Mouse (Mus musculus) MEL (cell line): ENCODE data around the gene Pomgnt1. TPM values are rescaled to one million over a fixed set of nuclear protein-coding genes. Genes with fewer than 3 reads are reported as not detected.

Experiments used
- DNase-seq: peaks from one replicate; pipeline ENCODE4 v3.0.0; 2011; ENCODE audit warnings: low read depth, low spot score
- H3K27ac ChIP-seq: 2 replicates; pipeline ENCODE4 v1.5.1; 2012; ENCODE audit warnings: low read depth, mild to moderate bottlenecking, control low read depth, low read length, moderate library complexity; ENCODE audit not compliant: control insufficient read depth
- H3K27me3 ChIP-seq, 2 experiments: fragments of 150-350 bp in 1 of 2; sonication (generic) in 1 of 2; 2 replicates each; pipeline ENCODE4 v1.6.1; 2012; ENCODE audit warnings: low read length in 2 of 2, mild to moderate bottlenecking in 2 of 2, improper control_type of control experiment in 1 of 2, moderate library complexity in 1 of 2; ENCODE audit not compliant: insufficient read depth in 2 of 2, control insufficient read depth in 1 of 2
- H3K36me3 ChIP-seq, 2 experiments: 2 replicates each; pipeline ENCODE4 v1.6.1; 2012 to 2014; ENCODE audit warnings: low read length in 2 of 2, improper control_type of control experiment in 1 of 2, inconsistent platforms in 1 of 2, mild to moderate bottlenecking in 1 of 2; ENCODE audit not compliant: insufficient read depth in 2 of 2, control insufficient read depth in 1 of 2
- H3K4me1 ChIP-seq, 2 experiments: fragments of 150-350 bp in 1 of 2; sonication (generic) in 1 of 2; 2 replicates each; pipeline ENCODE4 v1.6.1; 2012; ENCODE audit warnings: low read length in 2 of 2, improper control_type of control experiment in 1 of 2, mild to moderate bottlenecking in 1 of 2; ENCODE audit not compliant: insufficient read depth in 2 of 2, control insufficient read depth in 1 of 2
- H3K4me3 ChIP-seq, 2 experiments: fragments of 150-350 bp in 1 of 2; sonication (generic) in 1 of 2; 2 replicates each; pipeline ENCODE4 v1.5.1; 2012; ENCODE audit warnings: low read depth in 2 of 2, low read length in 2 of 2, mild to moderate bottlenecking in 2 of 2, moderate library complexity in 2 of 2, control low read depth in 1 of 2, improper control_type of control experiment in 1 of 2; ENCODE audit not compliant: control insufficient read depth in 1 of 2, insufficient read depth in 1 of 2
- H3K79me2 ChIP-seq: 2 replicates; pipeline ENCODE4 v1.6.1; 2012; ENCODE audit warnings: mild to moderate bottlenecking, low read length, moderate library complexity; ENCODE audit not compliant: control insufficient read depth, poor library complexity, insufficient read depth
- H3K9ac ChIP-seq: 2 replicates; pipeline ENCODE4 v1.6.1; 2012; ENCODE audit warnings: low read depth, mild to moderate bottlenecking, control low read depth, low read length, moderate library complexity; ENCODE audit not compliant: control insufficient read depth, poor library complexity, severe bottlenecking
- H3K9me3 ChIP-seq: fragments of 150-350 bp; sonication (generic); replicated peaks from 2 replicates; pipeline ENCODE4 v1.6.1; 2012; ENCODE audit warnings: mild to moderate bottlenecking, low read length, improper control_type of control experiment, moderate library complexity; ENCODE audit not compliant: insufficient read depth
- BHLHE40 ChIP-seq: IDR thresholded peaks from 2 replicates; pipeline ENCODE4 v1.6.1; 2012; ENCODE audit warnings: low read depth, mild to moderate bottlenecking, inconsistent platforms, low read length, improper control_type of control experiment, borderline replicate concordance
- CTCF ChIP-seq, 3 experiments: IDR thresholded peaks in 2 of 3; conservative IDR thresholded peaks in 1 of 3; 2 replicates each; pipeline ENCODE4 v1.5.1; 2011 to 2012; ENCODE audit warnings: low read length in 3 of 3, low read depth in 2 of 3, mild to moderate bottlenecking in 2 of 3, improper control_type of control experiment in 1 of 3, inconsistent platforms in 1 of 3, mixed read lengths in 1 of 3, moderate library complexity in 1 of 3; ENCODE audit not compliant: control insufficient read depth in 1 of 3, insufficient read depth in 1 of 3, poor library complexity in 1 of 3, severe bottlenecking in 1 of 3
- E2F4 ChIP-seq: IDR thresholded peaks from 2 replicates; pipeline ENCODE4 v1.6.1; 2011; ENCODE audit warnings: low read depth, low read length, improper control_type of control experiment, borderline replicate concordance
- EP300 ChIP-seq, 2 experiments: IDR thresholded peaks; 2 replicates each; pipeline ENCODE4 v1.6.1; 2011; ENCODE audit warnings: improper control_type of control experiment in 2 of 2, low read length in 2 of 2, low read depth in 1 of 2, mild to moderate bottlenecking in 1 of 2
- GABPA ChIP-seq: IDR thresholded peaks from 2 replicates; pipeline ENCODE4 v1.6.1; 2012; ENCODE audit warnings: low read depth, mild to moderate bottlenecking, inconsistent platforms, low read length, improper control_type of control experiment, moderate library complexity
- GATA1 ChIP-seq: IDR thresholded peaks from 2 replicates; pipeline ENCODE4 v1.6.1; 2011; ENCODE audit warnings: low read depth, low read length, improper control_type of control experiment
- KAT2A ChIP-seq: conservative IDR thresholded peaks from 2 replicates; pipeline ENCODE4 v1.6.1; 2012; ENCODE audit warnings: low read depth, low read length, improper control_type of control experiment, inconsistent platforms
- MAFK ChIP-seq: IDR thresholded peaks from 2 replicates; pipeline ENCODE4 v1.6.1; 2011; ENCODE audit warnings: low read depth, mild to moderate bottlenecking, low read length, improper control_type of control experiment, borderline replicate concordance
- MYC ChIP-seq: IDR thresholded peaks from 2 replicates; pipeline ENCODE4 v1.6.1; 2011; ENCODE audit warnings: low read depth, mild to moderate bottlenecking, low read length, improper control_type of control experiment, moderate library complexity
- RAD21 ChIP-seq: IDR thresholded peaks from 2 replicates; pipeline ENCODE4 v1.6.1; 2011; ENCODE audit warnings: mild to moderate bottlenecking, low read depth, low read length, improper control_type of control experiment
- SMC3 ChIP-seq: IDR thresholded peaks from 2 replicates; pipeline ENCODE4 v1.6.1; 2011; ENCODE audit warnings: low read depth, low read length, improper control_type of control experiment
- UBTF ChIP-seq: IDR thresholded peaks from 2 replicates; pipeline ENCODE4 v1.6.1; 2012; ENCODE audit warnings: low read depth, mild to moderate bottlenecking, inconsistent platforms, low read length, improper control_type of control experiment, moderate library complexity, borderline replicate concordance; ENCODE audit not compliant: insufficient read depth
- USF1 ChIP-seq: IDR thresholded peaks from 2 replicates; pipeline ENCODE4 v1.6.1; 2014; ENCODE audit warnings: low read depth, mild to moderate bottlenecking, inconsistent platforms, low read length, improper control_type of control experiment, moderate library complexity
- ZC3H11A ChIP-seq: IDR thresholded peaks from 2 replicates; pipeline ENCODE4 v1.6.1; 2012; ENCODE audit warnings: low read depth, mild to moderate bottlenecking, inconsistent platforms, low read length, improper control_type of control experiment
- ZMIZ1 ChIP-seq: IDR thresholded peaks from 2 replicates; pipeline ENCODE4 v1.6.1; 2012; ENCODE audit warnings: low read depth, mild to moderate bottlenecking, inconsistent platforms, low read length, improper control_type of control experiment, moderate library complexity
- ZNF384 ChIP-seq: IDR thresholded peaks from 2 replicates; pipeline ENCODE4 v1.6.1; 2012; ENCODE audit warnings: low read depth, mild to moderate bottlenecking, inconsistent platforms, low read length, improper control_type of control experiment
- polyA plus RNA-seq, 2 experiments: library from polyadenylated mRNA; stranded (reverse) in 1 of 2; unstranded in 1 of 2; fragments of >175 nt in 1 of 2; fragments of >200 nt in 1 of 2; gene quantifications; 2 replicates each; pipeline versions ENCODE4 v1.2.1 to v1.2.4; 2012; ENCODE audit warnings: low replicate concordance in 2 of 2, low read depth in 1 of 2; ENCODE audit not compliant: insufficient read length in 2 of 2, insufficient read depth in 1 of 2, missing spikeins in 1 of 2
- total RNA-seq: library from RNA; depleted of rRNA; stranded (reverse); fragments of 300-350 nt; gene quantifications from 2 replicates; pipeline ENCODE4 v1.2.3, GENCODE M21; 2012

Pomgnt1 gene
- total and polyA plus RNA-seq, 3 experiments: 33.6 to 35.3 TPM; not detected in 1

- peaks cover 9 to 15% of the 10 kb centered on the region in 2 experiments for H3K4me1 ChIP-seq
- H3K9ac ChIP-seq: no peak overlapping the region
- no peak for DNase-seq
- H3K79me2 ChIP-seq: no peaks in the 10 kb centered on the region
- no peak overlapping the region for H3K27ac ChIP-seq
- H3K36me3 ChIP-seq: peaks cover 10 to 12% of the 10 kb centered on the region in 2 experiments
- H3K27me3 ChIP-seq: no peaks in the 10 kb centered on the region
- H3K4me3 ChIP-seq: no peak overlapping the region
- H3K9me3 ChIP-seq: no peaks in the 10 kb centered on the region
- no peak for TF ChIP-seq ZNF384
- TF ChIP-seq KAT2A: no peak
- TF ChIP-seq E2F4: no peak
- TF ChIP-seq ZMIZ1: no peak
- no peak for TF ChIP-seq EP300 (IDR thresholded peaks at IDR 0.05; ENCODE audit: low read depth in 1 of 2, low read length in 2 of 2)
- TF ChIP-seq GATA1: no peak
- no peak for TF ChIP-seq MYC
- no peak for TF ChIP-seq BHLHE40
- no peak for TF ChIP-seq USF1
- TF ChIP-seq RAD21: no peak
- TF ChIP-seq GABPA: no peak
- TF ChIP-seq MAFK: no peak
- no peak for TF ChIP-seq ZC3H11A
These were observed 34.2 kb downstream of the Pomgnt1 start for GRCm38 (mm10) chr4:116157882-116158281.

GRCm38 (mm10) chr4:116159912-116160311 is 36.3 kb downstream of the Pomgnt1 start:
- H3K79me2 ChIP-seq: no peaks in the 10 kb centered on the region
- peaks cover 10 to 15% of the 10 kb centered on the region in 2 experiments for H3K4me1 ChIP-seq
- H3K4me3 ChIP-seq: no peak overlapping the region
- H3K36me3 ChIP-seq: peaks cover 10 to 12% of the 10 kb centered on the region in 2 experiments
- peak; percentile 60 for DNase-seq
- H3K9ac ChIP-seq: no peak overlapping the region
- no peak overlapping the region for H3K27ac ChIP-seq
- no peaks in the 10 kb centered on the region for H3K27me3 ChIP-seq
- peak; percentile 29 to 68 (median 61); a peak in 5 of 6 replicates for TF ChIP-seq CTCF (IDR thresholded peaks at IDR 0.05 in 2 of 3, conservative IDR thresholded peaks at IDR 0.05 in 1 of 3; ENCODE audit: control insufficient read depth in 1 of 3, insufficient read depth in 1 of 3, low read depth in 2 of 3, low read length in 3 of 3, poor library complexity in 1 of 3, severe bottlenecking in 1 of 3)
- TF ChIP-seq UBTF: no peak
- TF ChIP-seq GATA1: peak; percentile 35; the same call in 1 of the 2 replicates
- TF ChIP-seq RAD21: peak; percentile 61
- peak; percentile 48 for TF ChIP-seq SMC3
- no peaks in the 10 kb centered on the region for H3K9me3 ChIP-seq
